Mouse (Mus musculus): ENCODE measurements at regions not wholly inside any gene's neighbourhood (a gene's known extent, or its start where the extent isn't known, plus 50 kb on each side); places are given as distances from the start of the nearest gene placed in this dataset.

DNA sequence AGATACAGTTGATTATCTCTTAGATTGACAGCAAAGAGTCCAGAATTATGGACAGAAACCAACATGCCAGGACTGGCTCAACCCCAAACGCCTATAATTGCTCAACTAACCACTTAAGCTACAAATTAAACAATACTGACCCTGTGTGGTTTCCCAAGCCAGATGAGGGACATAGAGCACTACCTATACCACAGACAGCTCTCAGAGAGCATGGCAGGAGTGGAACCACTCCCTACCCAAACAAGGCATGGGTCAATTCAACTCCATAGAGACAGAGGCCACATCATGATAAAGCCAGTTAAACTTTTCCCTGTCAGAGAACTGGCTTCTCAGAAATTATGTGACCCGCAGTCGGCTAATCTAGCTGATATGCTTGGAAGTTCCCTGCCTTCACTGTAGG is 490.7 kb upstream of the Tbl1xr1 start:
- TF ChIP-seq KAT2A (IDR thresholded peaks at IDR 0.05; ENCODE audit: insufficient replicate concordance, low read length) = no peak
- TF ChIP-seq POLR2A (IDR thresholded peaks at IDR 0.05; ENCODE audit: low read depth, low read length) = no peak
- no peak for TF ChIP-seq ZC3H11A (IDR thresholded peaks at IDR 0.05; ENCODE audit: low read depth, low read length)
- no peak for TF ChIP-seq ZMIZ1 (IDR thresholded peaks at IDR 0.05; ENCODE audit: low read depth, low read length)
- no peak for TF ChIP-seq ZNF384 (IDR thresholded peaks at IDR 0.05; ENCODE audit: low read depth, low read length)
- TF ChIP-seq E2F4 (IDR thresholded peaks at IDR 0.05; ENCODE audit: insufficient replicate concordance, low read depth, low read length) = no peak
- TF ChIP-seq MAZ (IDR thresholded peaks at IDR 0.05; ENCODE audit: low read depth, low read length) = no peak
- TF ChIP-seq ETS1 (conservative IDR thresholded peaks at IDR 0.05; ENCODE audit: low read depth, low read length) = no peak
- no peak for TF ChIP-seq CTCF (conservative IDR thresholded peaks at IDR 0.05 in 1 of 2, IDR thresholded peaks at IDR 0.05 in 1 of 2; ENCODE audit: low read depth in 2 of 2, low read length in 2 of 2)
- no peak for TF ChIP-seq MAFK (IDR thresholded peaks at IDR 0.05; ENCODE audit: insufficient replicate concordance, low read length)
- no peak for TF ChIP-seq GABPA (IDR thresholded peaks at IDR 0.05; ENCODE audit: insufficient replicate concordance, low read depth, low read length)

Measured in CH12.LX (cell line).